Mouse (Mus musculus): ENCODE results near the gene Zfp346. TPM values are rescaled to one million over a fixed set of nuclear protein-coding genes. Genes with fewer than 3 reads are reported as not detected.

Zfp346 gene
- polyA plus RNA-seq (2021; fragmentation: Nextera tagmentation): 7.2 and 11.0 TPM in 2 replicates
- long read RNA-seq, experiment 1, transcript Zfp346-204 (3 exons, 644 nt): minor isoform, 12 of 98 reads
- long read RNA-seq, experiment 1, transcript Zfp346-201 (7 exons, 3,333 nt): major isoform, 36 of 98 reads
- long read RNA-seq, experiment 1, partial matches to known transcripts: 5 of 98 reads
- long read RNA-seq, experiment 1, other reads (novel, unspliced or antisense): 41 of 98 reads
- long read RNA-seq, experiment 2, partial matches to known transcripts: 1 of 16 reads
- long read RNA-seq, experiment 2, other reads (novel, unspliced or antisense): 10 of 16 reads

DNA sequence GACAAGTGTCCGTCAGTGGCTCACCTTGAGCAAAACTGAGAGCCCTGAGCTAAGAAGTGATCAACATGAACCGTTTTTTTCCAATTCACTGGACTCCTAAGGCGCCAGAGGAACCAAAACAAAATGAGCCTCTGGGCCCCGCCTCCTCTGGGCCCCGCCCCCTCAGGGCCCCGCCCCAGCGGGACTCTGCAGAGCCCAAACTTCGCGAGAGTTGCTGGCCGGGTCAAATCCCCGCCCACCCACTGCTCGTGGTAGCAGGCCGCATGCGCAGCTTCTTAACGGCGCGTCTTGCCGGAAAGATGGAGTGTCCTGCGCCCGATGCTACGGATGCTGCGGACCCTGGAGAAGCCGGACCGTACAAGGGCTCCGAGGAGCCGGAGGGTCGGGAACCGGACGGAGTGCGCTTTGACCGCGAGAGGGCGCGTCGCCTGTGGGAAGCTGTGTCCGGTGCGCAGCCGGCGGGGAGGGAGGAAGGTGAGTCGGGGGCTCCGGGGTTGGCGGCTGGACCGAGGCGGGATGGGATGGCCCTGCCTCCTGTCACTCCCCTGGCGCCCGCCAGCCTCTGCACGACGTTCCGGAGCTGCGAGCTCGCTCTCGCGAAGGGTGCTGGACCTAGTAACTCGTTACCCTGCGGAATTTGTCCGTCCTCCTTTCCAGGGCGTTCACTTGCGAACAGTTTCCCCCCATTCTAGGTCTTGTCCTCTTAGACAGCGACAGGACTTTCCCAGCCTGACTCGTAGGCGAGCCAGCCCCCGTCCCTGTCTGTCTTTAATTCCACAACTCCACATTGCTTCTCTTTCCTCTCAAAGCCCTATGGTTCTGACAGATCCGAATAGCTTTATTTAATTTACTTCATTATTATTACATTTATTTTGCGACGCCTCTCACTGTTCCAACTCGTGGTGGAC is at the start of gene Zfp346:
TSS of gene Zfp346 (plus strand) at position 267 of the 908 bp plus-strand sequence.

GRCm38 (mm10) chr13:55099726-55100478 is 5.2 kb upstream of the Zfp346 start, which contains the start of gene Uimc1:
TSS of gene Uimc1 (minus strand) at chr13:55100300.

DNA sequence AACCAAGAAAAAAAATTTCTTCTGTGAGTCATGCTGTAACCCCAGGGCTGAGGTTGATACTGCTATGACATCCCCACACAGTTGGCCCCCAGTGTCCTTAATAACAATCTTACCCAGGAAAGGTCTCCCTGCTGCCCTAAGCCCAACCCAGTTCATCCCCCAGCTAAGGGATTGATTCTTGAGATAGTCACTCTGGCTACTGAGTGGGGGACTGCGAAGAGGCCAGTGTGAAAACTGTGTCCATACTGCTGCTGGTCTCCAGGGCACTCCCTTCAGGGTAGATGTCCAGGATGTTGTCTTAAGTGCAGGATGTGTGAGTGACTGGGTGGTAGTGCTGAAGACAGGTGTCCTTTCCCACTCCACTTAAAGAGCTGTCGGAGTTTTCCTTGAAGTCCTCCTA is 28.3 kb downstream of the Zfp346 start, which contains the start of gene Gm17617:
TSS of gene Gm17617 (minus strand) at position 101 of the 400 bp plus-strand sequence.

GRCm38 (mm10) chr13:55152621-55153415 is 47.7 kb downstream of the Zfp346 start, which contains the start of gene Fgfr4:
TSS of gene Fgfr4 (plus strand) at chr13:55152640.

Other genes with a start within 250 kb of the Zfp346 start
- gene Unc5a, start 155.9 kb upstream of the Zfp346 start, polyA plus RNA-seq (2021; fragmentation: Nextera tagmentation): 13.2 and 72.6 TPM in 2 replicates
- 0.49 and 0.89 TPM in 2 replicates for gene Hk3, start 83.9 kb upstream of the Zfp346 start, polyA plus RNA-seq (2021; fragmentation: Nextera tagmentation)
- 8.5 and 9.3 TPM in 2 replicates for gene Uimc1, start 5.0 kb upstream of the Zfp346 start, polyA plus RNA-seq (2021; fragmentation: Nextera tagmentation)
- not detected in 2 replicates for gene Gm17617, start 28.2 kb downstream of the Zfp346 start, polyA plus RNA-seq (2021; fragmentation: Nextera tagmentation)
- gene Fgfr4, start 47.3 kb downstream of the Zfp346 start, polyA plus RNA-seq (2021; fragmentation: Nextera tagmentation): 0.04 and 0.18 TPM in 2 replicates
- 18.4 and 28.5 TPM in 2 replicates for gene Nsd1, start 104.5 kb downstream of the Zfp346 start, polyA plus RNA-seq (2021; fragmentation: Nextera tagmentation)
- gene Prelid1, start 215.2 kb downstream of the Zfp346 start, polyA plus RNA-seq (2021; fragmentation: Nextera tagmentation): 214 and 221 TPM in 2 replicates
- gene Rab24, start 216.6 kb downstream of the Zfp346 start, polyA plus RNA-seq (2021; fragmentation: Nextera tagmentation): 60.3 and 118 TPM in 2 replicates
- gene Mxd3, start 224.5 kb downstream of the Zfp346 start, polyA plus RNA-seq (2021; fragmentation: Nextera tagmentation): 0.46 and 1.2 TPM in 2 replicates